Mouse (Mus musculus) embryonic facial prominence, embryonic 13.5 days (tissue): ENCODE measurements around the gene Tlk2. TPM values are rescaled to one million over a fixed set of nuclear protein-coding genes. Genes with fewer than 3 reads are reported as not detected.

Experiments used
- ATAC-seq: fragments of 200-750 bp; cut with Nextera tagmentation; 2 replicates; pipeline ENCODE4 v1.8.0; 2017; ENCODE audit warnings: low read depth; ENCODE audit not compliant: insufficient number of reproducible peaks, insufficient read depth, low FRiP score, low TSS enrichment
- H3K27ac ChIP-seq: fragments of 300-500 bp; sonication (generic); 2 replicates; pipeline ENCODE4 v1.5.1; 2015; ENCODE audit warnings: moderate library complexity, mild to moderate bottlenecking, inconsistent platforms
- H3K27me3 ChIP-seq: fragments of 300-500 bp; sonication (generic); 2 replicates; pipeline ENCODE4 v1.6.1; 2015; ENCODE audit warnings: mild to moderate bottlenecking, inconsistent platforms
- H3K36me3 ChIP-seq: fragments of 300-500 bp; sonication (generic); 2 replicates; pipeline ENCODE4 v1.6.1; 2015; ENCODE audit warnings: mild to moderate bottlenecking, inconsistent platforms
- H3K4me1 ChIP-seq: fragments of 300-500 bp; sonication (generic); 2 replicates; pipeline ENCODE4 v1.6.1; 2015; ENCODE audit warnings: inconsistent platforms
- H3K4me2 ChIP-seq: fragments of 300-500 bp; sonication (generic); 2 replicates; pipeline ENCODE4 v1.6.1; 2015; ENCODE audit warnings: moderate library complexity, mild to moderate bottlenecking, inconsistent platforms
- H3K4me3 ChIP-seq: fragments of 300-500 bp; sonication (generic); 2 replicates; pipeline ENCODE4 v1.5.1; 2015; ENCODE audit warnings: mild to moderate bottlenecking, inconsistent platforms
- H3K9ac ChIP-seq: fragments of 300-500 bp; sonication (generic); 2 replicates; pipeline ENCODE4 v1.6.1; 2015; ENCODE audit warnings: mild to moderate bottlenecking, inconsistent platforms
- H3K9me3 ChIP-seq: fragments of 300-500 bp; sonication (generic); 2 replicates; pipeline ENCODE4 v1.6.1; 2016; ENCODE audit warnings: inconsistent platforms
- WGBS: fragments of 180-500 bp; shearing (Covaris S2); methylation state at CpG from one replicate; pipeline ENCODE4 v1.1.7; 2015; ENCODE audit warnings: mixed read lengths; 5-methylcytosine and 5-hydroxymethylcytosine counted together
- polyA plus RNA-seq: library from polyadenylated mRNA; unstranded; fragments of >200 nt; fragmentation: Nextera tagmentation; extraction: Ambion mirVana; gene quantifications from 2 replicates; pipeline ENCODE4 v1.2.1, GENCODE M21; 2015

Tlk2 gene
- polyA plus RNA-seq, 1 experiment from 2014 or later: 23.9 TPM

DNA sequence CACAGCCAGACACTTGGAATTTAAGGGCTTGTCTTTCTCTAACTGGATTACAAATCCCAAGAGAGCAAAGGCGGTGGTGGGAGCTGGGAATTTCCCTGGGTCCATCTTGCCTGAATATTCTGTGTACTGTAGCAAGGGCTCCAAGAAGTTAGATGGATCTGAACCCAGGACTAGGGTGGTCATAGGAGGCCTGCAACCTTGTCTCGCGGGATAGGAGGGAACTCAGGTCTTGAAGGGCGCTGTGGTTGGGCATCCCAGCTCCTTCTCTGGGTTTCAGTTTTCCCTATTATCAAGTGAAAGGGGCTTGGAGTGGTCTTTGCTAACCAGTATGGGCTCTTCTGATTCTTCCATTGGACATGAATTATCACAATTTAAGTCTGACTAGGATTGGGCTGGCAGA, 137.5 kb downstream of the Tlk2 start:
- H3K36me3 ChIP-seq: peaks cover 20% of the 10 kb centered on the region
- no peak overlapping the region for H3K4me2 ChIP-seq
- peaks cover 38% of the 10 kb centered on the region for H3K4me1 ChIP-seq
- no peak overlapping the region for H3K4me3 ChIP-seq
- ATAC-seq: no peak
- WGBS: 91% methylated on average over 4 of the region's 4 CpGs
- H3K9ac ChIP-seq: no peak overlapping the region
- H3K27ac ChIP-seq: no peak overlapping the region
- H3K27me3 ChIP-seq: no peaks in the 10 kb centered on the region
- H3K9me3 ChIP-seq: no peaks in the 10 kb centered on the region

DNA sequence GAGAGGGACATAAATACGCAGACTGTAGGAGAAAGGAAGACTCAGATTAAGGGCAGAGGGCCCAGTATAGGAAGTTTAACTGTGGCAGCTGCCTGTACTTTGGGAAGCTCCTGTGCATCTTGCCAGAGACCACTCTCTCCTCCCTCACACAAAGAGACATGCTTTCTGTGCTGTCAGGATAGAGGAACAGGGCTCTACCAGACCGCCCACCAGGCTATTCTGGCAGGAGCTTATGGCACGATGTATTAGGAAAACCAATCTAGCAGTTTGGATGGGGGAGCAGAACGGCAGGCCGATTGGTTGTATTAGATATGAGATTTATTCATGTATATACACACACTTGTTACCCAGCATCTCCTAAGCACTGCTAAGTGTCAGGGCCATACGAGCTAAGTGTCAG, 139.2 kb downstream of the Tlk2 start:
- no peak overlapping the region for H3K27ac ChIP-seq
- WGBS: 95% methylated on average over 6 of the region's 6 CpGs
- ATAC-seq: no peak

GRCm38 (mm10) chr11:105321090-105321489, 142.5 kb downstream of the Tlk2 start:
- 53% methylated on average over 2 of the region's 2 CpGs for WGBS
- no peak overlapping the region for H3K9ac ChIP-seq

More for the DNA sequence above, 139.2 kb downstream of the Tlk2 start:
- no peak overlapping the region for H3K4me3 ChIP-seq
- H3K9ac ChIP-seq: no peak overlapping the region
- H3K4me1 ChIP-seq: peaks cover 22% of the 10 kb centered on the region
- no peaks in the 10 kb centered on the region for H3K27me3 ChIP-seq
- H3K9me3 ChIP-seq: no peaks in the 10 kb centered on the region
- H3K4me2 ChIP-seq: no peak overlapping the region
- peaks cover 20% of the 10 kb centered on the region for H3K36me3 ChIP-seq

GRCm38 (mm10) chr11:105323530-105323929, 144.9 kb downstream of the Tlk2 start:
- ATAC-seq: no peak
- Histone ChIP-seq H3K9ac (no peak overlapping the region), H3K4me3 (no peak overlapping the region), H3K4me1 (peaks cover 6% of the 10 kb centered on the region), H3K4me2 (no peak overlapping the region), H3K27ac (0 out of 2 replicates have a peak overlapping the region, but pooled peaks have one; percentile 11), H3K9me3 (no peaks in the 10 kb centered on the region), H3K27me3 (no peaks in the 10 kb centered on the region), H3K36me3 (peaks cover 40% of the 10 kb centered on the region)
- WGBS: 80% methylated on average over 5 of the region's 5 CpGs

More at GRCm38 (mm10) chr11:105321090-105321489, 142.5 kb downstream of the Tlk2 start:
- no peak overlapping the region for H3K27ac ChIP-seq
- no peaks in the 10 kb centered on the region for H3K27me3 ChIP-seq
- peaks cover 25% of the 10 kb centered on the region for H3K36me3 ChIP-seq
- H3K4me1 ChIP-seq: peaks cover 6% of the 10 kb centered on the region
- H3K4me3 ChIP-seq: no peak overlapping the region
- H3K9me3 ChIP-seq: no peaks in the 10 kb centered on the region
- no peak overlapping the region for H3K4me2 ChIP-seq
- no peak for ATAC-seq

- no peaks in the 10 kb centered on the region for H3K27me3 ChIP-seq
- WGBS: 72% methylated on average over 3 of the region's 3 CpGs
- H3K9ac ChIP-seq: no peak overlapping the region
- H3K4me3 ChIP-seq: no peak overlapping the region
- H3K4me2 ChIP-seq: no peak overlapping the region
- no peak for ATAC-seq
- peaks cover 25% of the 10 kb centered on the region for H3K4me1 ChIP-seq
- no peak overlapping the region for H3K27ac ChIP-seq
- peaks cover 51% of the 10 kb centered on the region for H3K36me3 ChIP-seq
- no peaks in the 10 kb centered on the region for H3K9me3 ChIP-seq
Observed at GRCm38 (mm10) chr11:105327101-105327500, 148.5 kb downstream of the Tlk2 start.

DNA sequence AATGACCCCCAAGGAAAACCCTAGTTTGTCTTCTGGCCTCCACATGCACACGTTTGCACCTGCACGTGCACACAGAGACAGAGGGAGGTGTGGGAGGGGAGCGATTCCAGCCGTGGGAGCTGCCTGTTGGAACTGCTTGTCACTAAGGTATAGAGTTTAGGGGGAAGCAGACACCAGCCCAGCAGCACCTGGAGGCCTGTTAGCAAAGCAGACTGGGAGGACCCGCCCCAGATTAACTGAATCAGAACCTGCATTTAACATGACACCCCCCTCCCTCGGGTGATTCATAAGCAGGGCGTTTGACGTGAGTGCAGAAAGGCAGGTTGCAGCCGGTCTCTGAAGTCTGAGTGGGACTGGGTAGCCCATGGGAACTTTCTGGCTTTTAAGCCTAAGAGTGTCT, 151.4 kb downstream of the Tlk2 start:
- Histone ChIP-seq H3K27ac (no peak overlapping the region; the same call in 1 of the 2 replicates), H3K36me3 (peaks cover 70% of the 10 kb centered on the region), H3K9ac (no peak overlapping the region), H3K4me3 (no peak overlapping the region), H3K4me1 (peaks cover 20% of the 10 kb centered on the region), H3K27me3 (no peaks in the 10 kb centered on the region), H3K9me3 (no peaks in the 10 kb centered on the region), H3K4me2 (no peak overlapping the region)
- ATAC-seq: peak; percentile 63; the same call in 1 of the 2 replicates
- WGBS: 54% methylated on average over 9 of the region's 9 CpGs

DNA sequence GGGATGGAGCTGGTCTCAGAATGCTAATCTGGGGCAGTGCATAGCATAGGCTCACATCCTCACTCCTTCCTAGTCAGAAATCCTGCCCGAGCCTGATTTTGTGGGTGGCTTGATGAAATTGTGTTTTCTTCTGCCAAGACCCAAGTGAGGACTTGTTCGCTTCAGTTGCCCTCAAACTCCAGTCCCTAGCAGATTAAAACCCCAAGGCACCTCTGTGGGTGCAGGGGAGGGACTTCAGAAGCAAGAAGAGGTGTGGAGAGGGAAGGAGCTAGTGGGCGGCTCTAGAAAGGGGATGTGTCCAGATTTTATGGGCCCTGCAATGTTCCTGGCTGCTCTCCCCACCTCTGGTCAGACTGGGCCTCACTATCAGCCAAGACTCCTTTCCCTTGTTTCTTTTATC, 152.5 kb downstream of the Tlk2 start:
- Histone ChIP-seq H3K36me3 (peaks cover 67% of the 10 kb centered on the region), H3K9me3 (no peaks in the 10 kb centered on the region), H3K4me2 (no peak overlapping the region), H3K27ac (peak overlapping the region; percentile 48), H3K9ac (0 out of 2 replicates have a peak overlapping the region, but pooled peaks have one; percentile 21), H3K27me3 (no peaks in the 10 kb centered on the region), H3K4me3 (no peak overlapping the region), H3K4me1 (peaks cover 20% of the 10 kb centered on the region)
- WGBS: 69% methylated on average over 3 of the region's 3 CpGs
- ATAC-seq: no peak

- Histone ChIP-seq H3K27me3 (no peaks in the 10 kb centered on the region), H3K4me3 (no peak overlapping the region), H3K36me3 (peaks cover 69% of the 10 kb centered on the region), H3K27ac (no peak overlapping the region), H3K9ac (no peak overlapping the region), H3K4me1 (peaks cover 20% of the 10 kb centered on the region), H3K4me2 (no peak overlapping the region), H3K9me3 (no peaks in the 10 kb centered on the region)
- no peak for ATAC-seq
- WGBS: 30% methylated on average over 10 of the region's 10 CpGs
Observed at GRCm38 (mm10) chr11:105331732-105332131, 153.1 kb downstream of the Tlk2 start.

DNA sequence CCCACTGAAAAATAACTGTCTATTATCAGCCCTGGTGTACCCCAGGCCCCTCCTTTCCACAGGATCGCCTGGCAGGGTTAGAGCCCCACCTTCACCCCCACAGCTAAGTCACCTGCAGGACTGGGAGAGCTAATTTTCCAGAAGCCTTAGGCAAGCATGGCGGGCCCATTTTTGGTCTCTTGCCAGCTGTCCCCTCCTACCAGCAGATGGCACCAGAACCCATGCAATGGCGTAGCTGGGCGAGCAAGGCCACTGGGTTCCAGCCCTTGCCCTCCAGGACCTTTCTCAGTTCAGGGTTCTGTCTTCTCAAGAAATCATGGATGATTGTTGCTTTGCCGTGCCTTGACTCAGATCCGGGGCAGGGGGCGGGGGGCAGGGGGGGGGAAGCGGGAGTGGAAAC, 153.9 kb downstream of the Tlk2 start:
- Histone ChIP-seq H3K27me3 (no peaks in the 10 kb centered on the region), H3K4me3 (no peak overlapping the region), H3K4me2 (no peak overlapping the region), H3K27ac (no peak overlapping the region), H3K36me3 (peaks cover 70% of the 10 kb centered on the region), H3K4me1 (peaks cover 20% of the 10 kb centered on the region), H3K9me3 (no peaks in the 10 kb centered on the region), H3K9ac (no peak overlapping the region)
- WGBS: 64% methylated on average over 8 of the region's 8 CpGs
- ATAC-seq: no peak

Other genes starting within 250 kb of the Tlk2 start
- gene Efcab3, start 115.2 kb upstream of the Tlk2 start, polyA plus RNA-seq: not detected in 2 replicates
- gene Mettl2, start 52.4 kb upstream of the Tlk2 start, polyA plus RNA-seq: 51.6 and 54.5 TPM in 2 replicates
- gene Gm10842, start 31.9 kb upstream of the Tlk2 start, polyA plus RNA-seq: not detected in 2 replicates
- gene Mrc2, start 113.8 kb downstream of the Tlk2 start, polyA plus RNA-seq: 30.8 and 31.1 TPM in 2 replicates